Mouse (Mus musculus): Measurements from ENCODE around the gene Faah.
A peak's percentile ranks its signal among the peaks of the same experiment; 100 is the strongest.

The Faah gene

GRCm38 (mm10) chr4:116017902-116018746 lies at the start of gene Faah:
Gene Faah (minus strand): TSS chr4:116017926.
- no peak for DNase-seq

GRCm38 (mm10) chr4:116063855-116064254 lies 46.1 kb upstream of the Faah start:
- no peak for DNase-seq

GRCm38 (mm10) chr4:116059012-116059726 lies 41.4 kb upstream of the Faah start:
- DNase-seq, result no peak

- DNase-seq, result no peak
These were observed 39.8 kb upstream of the Faah start for GRCm38 (mm10) chr4:116057559-116057958.

GRCm38 (mm10) chr4:116053399-116053961 lies 35.8 kb upstream of the Faah start, which contains the start of gene Nsun4:
Gene Nsun4 (minus strand): TSS chr4:116053876.
- DNase-seq, result peak; percentile 94

GRCm38 (mm10) chr4:116052526-116053293 lies 35.0 kb upstream of the Faah start:
- peak; percentile 71 for DNase-seq

GRCm38 (mm10) chr4:116049211-116049610 lies 31.5 kb upstream of the Faah start:
- DNase-seq, result no peak

- DNase-seq, result no peak
These were observed 30.6 kb upstream of the Faah start for GRCm38 (mm10) chr4:116048130-116048920.

GRCm38 (mm10) chr4:116047681-116048080 lies 30.0 kb upstream of the Faah start:
- no peak for DNase-seq

- DNase-seq, result no peak
These were observed 28.9 kb upstream of the Faah start for GRCm38 (mm10) chr4:116046604-116047003.

GRCm38 (mm10) chr4:116042186-116042585 lies 24.5 kb upstream of the Faah start:
- DNase-seq, result no peak

GRCm38 (mm10) chr4:116040466-116040865 lies 22.7 kb upstream of the Faah start:
- no peak for DNase-seq

GRCm38 (mm10) chr4:116033374-116033773 lies 15.6 kb upstream of the Faah start:
- DNase-seq, result no peak

GRCm38 (mm10) chr4:116032906-116033305 lies 15.2 kb upstream of the Faah start:
- DNase-seq, result no peak

- DNase-seq, result peak; percentile 91
These were observed 325 bp downstream of the Faah start for GRCm38 (mm10) chr4:116017300-116017901.

- DNase-seq, result no peak
These were observed 845 bp downstream of the Faah start for GRCm38 (mm10) chr4:116016862-116017299.

GRCm38 (mm10) chr4:116016396-116016795 lies 1.3 kb downstream of the Faah start:
- peak; percentile 48 for DNase-seq

- DNase-seq, result no peak
These were observed 1.7 kb downstream of the Faah start for GRCm38 (mm10) chr4:116015996-116016395.

- DNase-seq, result no peak
These were observed 2.2 kb downstream of the Faah start for GRCm38 (mm10) chr4:116015502-116015901.

GRCm38 (mm10) chr4:116010186-116010585 lies 7.5 kb downstream of the Faah start:
- no peak for DNase-seq

GRCm38 (mm10) chr4:116001206-116001605 lies 16.5 kb downstream of the Faah start:
- DNase-seq, result no peak

All from kidney, postnatal 14 days (tissue).